Mouse (Mus musculus): ENCODE measurements around the gene Ccs. TPM values are rescaled to one million over a fixed set of nuclear protein-coding genes. Genes with fewer than 3 reads are reported as not detected.

The Ccs gene
- polyA plus RNA-seq, 1 experiment from 2014 or later, result 33.4 TPM

- Histone ChIP-seq H3K4me3 (peak overlapping the region; percentile 83), H3K9me3 (replicated peaks) (no peaks in the 10 kb centered on the region; the same call in 1 of the 2 replicates), H3K4me1 (replicated peaks) (peaks cover 19% of the 10 kb centered on the region), H3K27ac (peak overlapping the region; percentile 93), H3K4me2 (peak overlapping the region; percentile 89), H3K9ac (peak overlapping the region; percentile 84), H3K27me3 (no peaks in the 10 kb centered on the region), H3K36me3 (no peaks in the 10 kb centered on the region)
- 0% methylated on average over 17 of the region's 17 CpGs for WGBS
- ATAC-seq (replicated peaks; ENCODE audit: insufficient number of reproducible peaks, insufficient read depth, low FRiP score, low read depth), result no peak
Measured at GRCm38 (mm10) chr19:4810746-4811062, 28.4 kb downstream of the Ccs start.

- Histone ChIP-seq H3K9me3 (replicated peaks) (no peaks in the 10 kb centered on the region; the same call in 1 of the 2 replicates), H3K36me3 (no peaks in the 10 kb centered on the region), H3K27ac (peak overlapping the region; percentile 93), H3K9ac (peak overlapping the region; percentile 84), H3K27me3 (no peaks in the 10 kb centered on the region), H3K4me3 (peak overlapping the region; percentile 83), H3K4me2 (peak overlapping the region; percentile 89), H3K4me1 (replicated peaks) (peaks cover 19% of the 10 kb centered on the region)
- under 1% methylated on average over 14 of the region's 14 CpGs for WGBS
- ATAC-seq (replicated peaks; ENCODE audit: insufficient number of reproducible peaks, insufficient read depth, low FRiP score, low read depth), result no peak
Measured at GRCm38 (mm10) chr19:4810309-4810708, 28.8 kb downstream of the Ccs start.

GRCm38 (mm10) chr19:4803283-4803682, 35.8 kb downstream of the Ccs start:
- Histone ChIP-seq H3K36me3 (peaks cover 43% of the 10 kb centered on the region), H3K9me3 (replicated peaks) (no peaks in the 10 kb centered on the region), H3K27me3 (no peaks in the 10 kb centered on the region), H3K4me1 (replicated peaks) (peaks cover 23% of the 10 kb centered on the region), H3K9ac (no peak overlapping the region), H3K4me3 (no peak overlapping the region), H3K27ac (no peak overlapping the region), H3K4me2 (no peak overlapping the region)
- 80% methylated on average over 10 of the region's 10 CpGs for WGBS
- ATAC-seq (replicated peaks; ENCODE audit: insufficient number of reproducible peaks, insufficient read depth, low FRiP score, low read depth), result no peak

GRCm38 (mm10) chr19:4802691-4803091, 36.4 kb downstream of the Ccs start:
- Histone ChIP-seq H3K4me2 (no peak overlapping the region), H3K4me1 (replicated peaks) (peaks cover 20% of the 10 kb centered on the region), H3K9me3 (replicated peaks) (no peaks in the 10 kb centered on the region), H3K36me3 (peaks cover 43% of the 10 kb centered on the region), H3K4me3 (no peak overlapping the region), H3K9ac (no peak overlapping the region), H3K27me3 (no peaks in the 10 kb centered on the region), H3K27ac (no peak overlapping the region)
- WGBS, result 97% methylated on average over 7 of the region's 7 CpGs
- ATAC-seq (replicated peaks; ENCODE audit: insufficient number of reproducible peaks, insufficient read depth, low FRiP score, low read depth), result 0 out of 2 replicates have a peak, but pooled peaks have one; percentile 39

GRCm38 (mm10) chr19:4799083-4799482, 40.0 kb downstream of the Ccs start:
- Histone ChIP-seq H3K4me2 (no peak overlapping the region), H3K4me3 (no peak overlapping the region), H3K9ac (no peak overlapping the region), H3K27me3 (no peaks in the 10 kb centered on the region), H3K4me1 (replicated peaks) (peaks cover 20% of the 10 kb centered on the region), H3K9me3 (replicated peaks) (no peaks in the 10 kb centered on the region), H3K36me3 (peaks cover 43% of the 10 kb centered on the region), H3K27ac (no peak overlapping the region)
- no peak for ATAC-seq (replicated peaks; ENCODE audit: insufficient number of reproducible peaks, insufficient read depth, low FRiP score, low read depth)
- 96% methylated on average over 5 of the region's 5 CpGs for WGBS

- peaks cover 36% of the 10 kb centered on the region for H3K36me3 ChIP-seq
- no peak overlapping the region for H3K4me2 ChIP-seq
Measured at GRCm38 (mm10) chr19:4797846-4798245, 41.3 kb downstream of the Ccs start.

GRCm38 (mm10) chr19:4795929-4796328, 43.2 kb downstream of the Ccs start:
- Histone ChIP-seq H3K4me3 (no peak overlapping the region), H3K4me1 (replicated peaks) (peaks cover 25% of the 10 kb centered on the region), H3K9ac (no peak overlapping the region), H3K36me3 (peaks cover 28% of the 10 kb centered on the region), H3K4me2 (no peak overlapping the region), H3K27me3 (no peaks in the 10 kb centered on the region), H3K9me3 (replicated peaks) (no peaks in the 10 kb centered on the region), H3K27ac (no peak overlapping the region)
- ATAC-seq (replicated peaks; ENCODE audit: insufficient number of reproducible peaks, insufficient read depth, low FRiP score, low read depth), result no peak
- 100% methylated on average over 1 of the region's 1 CpGs for WGBS

More at GRCm38 (mm10) chr19:4797846-4798245, 41.3 kb downstream of the Ccs start:
- Histone ChIP-seq H3K27ac (no peak overlapping the region), H3K27me3 (no peaks in the 10 kb centered on the region), H3K4me3 (no peak overlapping the region), H3K9ac (no peak overlapping the region), H3K9me3 (replicated peaks) (no peaks in the 10 kb centered on the region), H3K4me1 (replicated peaks) (peaks cover 16% of the 10 kb centered on the region)
- ATAC-seq (replicated peaks; ENCODE audit: insufficient number of reproducible peaks, insufficient read depth, low FRiP score, low read depth), result no peak
- WGBS, result 94% methylated on average over 2 of the region's 2 CpGs

- H3K9ac ChIP-seq, result peak within 1 kb of the TSS; percentile 69
- no peaks in the 10 kb centered on the region for H3K9me3 ChIP-seq (replicated peaks)
- no peaks in the 10 kb centered on the region for H3K27me3 ChIP-seq
- peaks cover 35% of the 10 kb centered on the region for H3K4me1 ChIP-seq (replicated peaks)
- H3K36me3 ChIP-seq, result peaks cover 27% of the 10 kb centered on the region
- H3K4me2 ChIP-seq, result peak within 1 kb of the TSS; percentile 76
- WGBS, result under 1% methylated on average over 31 of the region's 31 CpGs
- peak; percentile 99 for ATAC-seq (replicated peaks; ENCODE audit: insufficient number of reproducible peaks, insufficient read depth, low FRiP score, low read depth)
- H3K27ac ChIP-seq, result peak within 1 kb of the TSS; percentile 83
- peak within 1 kb of the TSS; percentile 73 for H3K4me3 ChIP-seq
Measured at GRCm38 (mm10) chr19:4793831-4794422, 45.2 kb downstream of the Ccs start, which contains the start of gene Rbm4. Gene Rbm4, minus strand, starts transcription at chr19:4793901.

GRCm38 (mm10) chr19:4793281-4793830, 45.8 kb downstream of the Ccs start:
- H3K4me1 ChIP-seq (replicated peaks), result peaks cover 35% of the 10 kb centered on the region
- no peaks in the 10 kb centered on the region for H3K9me3 ChIP-seq (replicated peaks)
- under 1% methylated on average over 16 of the region's 16 CpGs for WGBS
- H3K4me2 ChIP-seq, result peak overlapping the region; percentile 66
- peak overlapping the region; percentile 73 for H3K4me3 ChIP-seq
- peak; percentile 47; the same call in 1 of the 2 replicates for ATAC-seq (replicated peaks; ENCODE audit: insufficient number of reproducible peaks, insufficient read depth, low FRiP score, low read depth)
- peak overlapping the region; percentile 83 for H3K27ac ChIP-seq
- peaks cover 31% of the 10 kb centered on the region for H3K36me3 ChIP-seq
- peak overlapping the region; percentile 69 for H3K9ac ChIP-seq
- H3K27me3 ChIP-seq, result no peaks in the 10 kb centered on the region

- no peak overlapping the region for H3K9ac ChIP-seq
- ATAC-seq (replicated peaks; ENCODE audit: insufficient number of reproducible peaks, insufficient read depth, low FRiP score, low read depth), result no peak
- peaks cover 85% of the 10 kb centered on the region for H3K36me3 ChIP-seq
- H3K4me3 ChIP-seq, result no peak overlapping the region
- 94% methylated on average over 2 of the region's 2 CpGs for WGBS
- H3K4me2 ChIP-seq, result no peak overlapping the region
- H3K4me1 ChIP-seq (replicated peaks), result peaks cover 32% of the 10 kb centered on the region
- no peaks in the 10 kb centered on the region for H3K9me3 ChIP-seq (replicated peaks)
- H3K27me3 ChIP-seq, result no peaks in the 10 kb centered on the region
- H3K27ac ChIP-seq, result no peak overlapping the region
Measured at GRCm38 (mm10) chr19:4786313-4786712, 52.8 kb downstream of the Ccs start.

GRCm38 (mm10) chr19:4785206-4785605, 53.9 kb downstream of the Ccs start:
- Histone ChIP-seq H3K9me3 (replicated peaks) (no peaks in the 10 kb centered on the region), H3K4me2 (no peak overlapping the region), H3K27ac (peak overlapping the region; percentile 36), H3K4me1 (replicated peaks) (peaks cover 21% of the 10 kb centered on the region), H3K36me3 (peaks cover 78% of the 10 kb centered on the region), H3K4me3 (no peak overlapping the region), H3K27me3 (no peaks in the 10 kb centered on the region), H3K9ac (no peak overlapping the region)
- ATAC-seq (replicated peaks; ENCODE audit: insufficient number of reproducible peaks, insufficient read depth, low FRiP score, low read depth), result no peak
- 84% methylated on average over 7 of the region's 7 CpGs for WGBS

GRCm38 (mm10) chr19:4782891-4783290, 56.2 kb downstream of the Ccs start:
- WGBS, result 77% methylated on average over 2 of the region's 2 CpGs
- H3K27ac ChIP-seq, result no peak overlapping the region
- H3K4me2 ChIP-seq, result no peak overlapping the region
- no peaks in the 10 kb centered on the region for H3K9me3 ChIP-seq (replicated peaks)
- no peak overlapping the region for H3K9ac ChIP-seq
- H3K27me3 ChIP-seq, result no peaks in the 10 kb centered on the region
- no peak overlapping the region for H3K4me3 ChIP-seq
- no peak for ATAC-seq (replicated peaks; ENCODE audit: insufficient number of reproducible peaks, insufficient read depth, low FRiP score, low read depth)
- H3K36me3 ChIP-seq, result peaks cover 69% of the 10 kb centered on the region
- H3K4me1 ChIP-seq (replicated peaks), result peaks cover 18% of the 10 kb centered on the region
